Mouse (Mus musculus): ENCODE data around the gene Serac1. TPM values are rescaled to one million over a fixed set of nuclear protein-coding genes. Genes with fewer than 3 reads are reported as not detected.

Serac1 gene
- polyA plus RNA-seq, 1 experiment from 2014 or later = 5.3 TPM

- Histone ChIP-seq H3K4me3 (replicated peaks) (peak within 1 kb of the TSS; percentile 94), H3K4me1 (replicated peaks) (peaks cover 8% of the 10 kb centered on the region; the same call in 1 of the 2 replicates), H3K4me2 (replicated peaks) (peak within 1 kb of the TSS; percentile 55), H3K27me3 (replicated peaks) (no peaks in the 10 kb centered on the region; the same call in 1 of the 2 replicates), H3K27ac (peak within 1 kb of the TSS; percentile 96), H3K36me3 (no peaks in the 10 kb centered on the region), H3K9me3 (no peaks in the 10 kb centered on the region), H3K9ac (peak within 1 kb of the TSS; percentile 94)
- under 1% methylated on average over 35 of the region's 76 CpGs for WGBS
- peak; percentile 98 for ATAC-seq
These were observed 26.9 kb upstream of the Serac1 start, which contains the start of gene Tulp4 for GRCm38 (mm10) chr17:6106361-6107014. Tulp4 (plus strand) TSS chr17:6106437.

- H3K27me3 ChIP-seq (replicated peaks) = no peaks in the 10 kb centered on the region; the same call in 1 of the 2 replicates
- H3K9ac ChIP-seq = no peak overlapping the region
- peaks cover 3% of the 10 kb centered on the region; the same call in 1 of the 2 replicates for H3K4me1 ChIP-seq (replicated peaks)
- H3K36me3 ChIP-seq = no peaks in the 10 kb centered on the region
- H3K9me3 ChIP-seq = no peaks in the 10 kb centered on the region
- WGBS = 84% methylated on average over 6 of the region's 6 CpGs
- no peak overlapping the region for H3K4me3 ChIP-seq (replicated peaks)
- no peak overlapping the region for H3K4me2 ChIP-seq (replicated peaks)
- ATAC-seq = no peak
- no peak overlapping the region for H3K27ac ChIP-seq
These were observed 24.0 kb upstream of the Serac1 start for GRCm38 (mm10) chr17:6103566-6103965.

GRCm38 (mm10) chr17:6102287-6102686, 22.7 kb upstream of the Serac1 start:
- Histone ChIP-seq H3K4me1 (replicated peaks) (no peaks in the 10 kb centered on the region), H3K4me2 (replicated peaks) (no peak overlapping the region), H3K36me3 (no peaks in the 10 kb centered on the region), H3K9me3 (no peaks in the 10 kb centered on the region), H3K27me3 (replicated peaks) (no peaks in the 10 kb centered on the region; the same call in 1 of the 2 replicates), H3K4me3 (replicated peaks) (no peak overlapping the region), H3K27ac (no peak overlapping the region), H3K9ac (no peak overlapping the region)
- ATAC-seq = no peak
- 88% methylated on average over 3 of the region's 3 CpGs for whole genome bisulfite sequencing

GRCm38 (mm10) chr17:6097884-6098283, 18.3 kb upstream of the Serac1 start:
- Histone ChIP-seq H3K9ac (no peak overlapping the region), H3K27ac (no peak overlapping the region), H3K4me1 (replicated peaks) (no peaks in the 10 kb centered on the region), H3K27me3 (replicated peaks) (no peaks in the 10 kb centered on the region), H3K4me2 (replicated peaks) (no peak overlapping the region), H3K36me3 (no peaks in the 10 kb centered on the region), H3K9me3 (no peaks in the 10 kb centered on the region), H3K4me3 (replicated peaks) (no peak overlapping the region)
- peak; percentile 76; the same call in 1 of the 2 replicates for ATAC-seq
- 25% methylated on average over 4 of the region's 4 CpGs for WGBS

- H3K4me3 ChIP-seq (replicated peaks) = no peak overlapping the region
- no peak overlapping the region for H3K27ac ChIP-seq
- H3K27me3 ChIP-seq (replicated peaks) = no peaks in the 10 kb centered on the region
- H3K36me3 ChIP-seq = no peaks in the 10 kb centered on the region
- no peaks in the 10 kb centered on the region for H3K9me3 ChIP-seq
- no peak for ATAC-seq
- H3K4me2 ChIP-seq (replicated peaks) = no peak overlapping the region
- no peak overlapping the region for H3K9ac ChIP-seq
- H3K4me1 ChIP-seq (replicated peaks) = no peaks in the 10 kb centered on the region
These were observed 16.0 kb upstream of the Serac1 start for GRCm38 (mm10) chr17:6095579-6095978.

GRCm38 (mm10) chr17:6091604-6092003, 12.1 kb upstream of the Serac1 start:
- H3K27ac ChIP-seq = no peak overlapping the region
- no peak overlapping the region for H3K9ac ChIP-seq
- no peak overlapping the region for H3K4me2 ChIP-seq (replicated peaks)
- H3K27me3 ChIP-seq (replicated peaks) = no peaks in the 10 kb centered on the region
- ATAC-seq = no peak
- no peaks in the 10 kb centered on the region for H3K4me1 ChIP-seq (replicated peaks)
- 0 out of 2 replicates have a peak, but pooled peaks cover 6% of the 10 kb centered on the region for H3K36me3 ChIP-seq
- 83% methylated on average over 6 of the region's 6 CpGs for WGBS
- H3K4me3 ChIP-seq (replicated peaks) = no peak overlapping the region
- H3K9me3 ChIP-seq = no peaks in the 10 kb centered on the region

- no peak overlapping the region for H3K4me2 ChIP-seq (replicated peaks)
- no peak for ATAC-seq
- H3K4me3 ChIP-seq (replicated peaks) = no peak overlapping the region
- whole genome bisulfite sequencing = 88% methylated on average over 5 of the region's 5 CpGs
- H3K27ac ChIP-seq = no peak overlapping the region
- no peaks in the 10 kb centered on the region; the same call in 1 of the 2 replicates for H3K4me1 ChIP-seq (replicated peaks)
- peaks cover 11% of the 10 kb centered on the region; the same call in 1 of the 2 replicates for H3K36me3 ChIP-seq
- no peaks in the 10 kb centered on the region for H3K27me3 ChIP-seq (replicated peaks)
- H3K9ac ChIP-seq = no peak overlapping the region
- H3K9me3 ChIP-seq = no peaks in the 10 kb centered on the region
These were observed 3.9 kb upstream of the Serac1 start for GRCm38 (mm10) chr17:6083323-6083890.

- no peaks in the 10 kb centered on the region for H3K9me3 ChIP-seq
- H3K27ac ChIP-seq = no peak overlapping the region
- peak; percentile 47 for ATAC-seq
- 0 out of 2 replicates have a peak, but pooled peaks cover 3% of the 10 kb centered on the region for H3K36me3 ChIP-seq
- H3K9ac ChIP-seq = no peak overlapping the region
- no peaks in the 10 kb centered on the region for H3K27me3 ChIP-seq (replicated peaks)
- 32% methylated on average over 7 of the region's 7 CpGs for WGBS
- H3K4me3 ChIP-seq (replicated peaks) = no peak overlapping the region
- no peak overlapping the region for H3K4me2 ChIP-seq (replicated peaks)
- no peaks in the 10 kb centered on the region for H3K4me1 ChIP-seq (replicated peaks)
These were observed 6.1 kb downstream of the Serac1 start for GRCm38 (mm10) chr17:6073405-6073804.

- Histone ChIP-seq H3K27me3 (replicated peaks) (no peaks in the 10 kb centered on the region), H3K4me3 (replicated peaks) (no peak overlapping the region), H3K27ac (no peak overlapping the region), H3K4me2 (replicated peaks) (no peak overlapping the region), H3K9ac (no peak overlapping the region), H3K36me3 (0 out of 2 replicates have a peak, but pooled peaks cover 4% of the 10 kb centered on the region), H3K9me3 (no peaks in the 10 kb centered on the region), H3K4me1 (replicated peaks) (no peaks in the 10 kb centered on the region)
- no peak for ATAC-seq
- WGBS = 89% methylated on average over 6 of the region's 6 CpGs
These were observed 9.7 kb downstream of the Serac1 start for GRCm38 (mm10) chr17:6069866-6070265.

- no peak overlapping the region for H3K4me3 ChIP-seq (replicated peaks)
- WGBS = 96% methylated on average over 7 of the region's 7 CpGs
- H3K9ac ChIP-seq = no peak overlapping the region
- H3K27me3 ChIP-seq (replicated peaks) = no peaks in the 10 kb centered on the region
- ATAC-seq = no peak
- no peak overlapping the region for H3K4me2 ChIP-seq (replicated peaks)
- no peak overlapping the region for H3K27ac ChIP-seq
- H3K9me3 ChIP-seq = no peaks in the 10 kb centered on the region
- H3K36me3 ChIP-seq = 0 out of 2 replicates have a peak, but pooled peaks cover 8% of the 10 kb centered on the region
- H3K4me1 ChIP-seq (replicated peaks) = no peaks in the 10 kb centered on the region
These were observed 11.9 kb downstream of the Serac1 start for GRCm38 (mm10) chr17:6067613-6068012.

- no peak overlapping the region for H3K4me3 ChIP-seq (replicated peaks)
- no peaks in the 10 kb centered on the region for H3K27me3 ChIP-seq (replicated peaks)
- H3K27ac ChIP-seq = no peak overlapping the region
- WGBS = 91% methylated on average over 2 of the region's 2 CpGs
- H3K9ac ChIP-seq = no peak overlapping the region
- H3K9me3 ChIP-seq = no peaks in the 10 kb centered on the region
- no peaks in the 10 kb centered on the region for H3K4me1 ChIP-seq (replicated peaks)
- 0 out of 2 replicates have a peak, but pooled peaks cover 8% of the 10 kb centered on the region for H3K36me3 ChIP-seq
- H3K4me2 ChIP-seq (replicated peaks) = no peak overlapping the region
- ATAC-seq = no peak
These were observed 13.5 kb downstream of the Serac1 start for GRCm38 (mm10) chr17:6066021-6066420.

GRCm38 (mm10) chr17:6063532-6063931, 16.0 kb downstream of the Serac1 start:
- no peaks in the 10 kb centered on the region for H3K4me1 ChIP-seq (replicated peaks)
- H3K4me3 ChIP-seq (replicated peaks) = no peak overlapping the region
- ATAC-seq = no peak
- H3K27me3 ChIP-seq (replicated peaks) = no peaks in the 10 kb centered on the region
- no peak overlapping the region for H3K27ac ChIP-seq
- H3K9me3 ChIP-seq = no peaks in the 10 kb centered on the region
- 0 out of 2 replicates have a peak, but pooled peaks cover 5% of the 10 kb centered on the region for H3K36me3 ChIP-seq
- no peak overlapping the region for H3K4me2 ChIP-seq (replicated peaks)
- H3K9ac ChIP-seq = no peak overlapping the region
- WGBS = 87% methylated on average over 5 of the region's 5 CpGs
